Mouse (Mus musculus): ENCODE measurements around the gene 1700013F07Rik.

The 1700013F07Rik gene

GRCm38 (mm10) chr3:108508745-108509474 lies 25.0 kb upstream of the 1700013F07Rik start:
- 0 out of 2 replicates have a peak, but pooled peaks cover 3% of the 10 kb centered on the region for H3K27me3 ChIP-seq (ENCODE audit: insufficient read depth, low read length)
- H3K4me1 ChIP-seq (replicated peaks; ENCODE audit: low read depth, low read length) = peaks cover 48% of the 10 kb centered on the region
- no peaks in the 10 kb centered on the region for H3K36me3 ChIP-seq (ENCODE audit: insufficient read depth, low read length)
- TF ChIP-seq NANOG (IDR thresholded peaks at IDR 0.05; ENCODE audit: borderline replicate concordance, low read length) = no peak
- TF ChIP-seq CTCF (conservative IDR thresholded peaks at IDR 0.05; ENCODE audit: low read length) = no peak
- no peak for TF ChIP-seq POU5F1 (IDR thresholded peaks at IDR 0.05; ENCODE audit: borderline replicate concordance, low read length)
- H3K4me3 ChIP-seq (replicated peaks; ENCODE audit: low read length) = no peak overlapping the region
- H3K9me3 ChIP-seq (ENCODE audit: low read length) = no peaks in the 10 kb centered on the region

DNA sequence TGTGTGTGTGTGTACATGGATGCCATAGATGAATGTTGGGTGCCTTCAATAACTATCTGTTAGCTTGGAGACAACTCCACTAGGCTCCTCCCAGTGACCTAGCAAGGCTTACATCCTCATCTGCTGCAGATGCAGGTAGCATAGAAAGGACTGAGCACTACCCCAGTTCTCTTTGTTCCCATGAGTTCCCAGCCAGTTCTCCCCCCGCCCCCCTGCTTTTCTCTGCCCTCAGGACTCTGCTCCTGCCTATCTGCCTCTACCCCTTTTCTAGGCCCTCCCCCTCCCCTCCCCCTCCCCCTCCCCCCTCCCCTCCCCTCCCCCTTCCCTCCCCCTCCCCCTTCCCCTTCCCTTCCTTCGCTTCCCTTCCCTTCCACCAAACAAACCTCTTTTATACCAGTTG lies 23.8 kb upstream of the 1700013F07Rik start:
- Histone ChIP-seq H3K9me3 (ENCODE audit: low read length) (no peaks in the 10 kb centered on the region), H3K27me3 (ENCODE audit: insufficient read depth, low read length) (no peaks in the 10 kb centered on the region)
- no peak for TF ChIP-seq POU5F1 (IDR thresholded peaks at IDR 0.05; ENCODE audit: borderline replicate concordance, low read length)
- no peak for TF ChIP-seq CTCF (conservative IDR thresholded peaks at IDR 0.05; ENCODE audit: low read length)
- no peak for TF ChIP-seq NANOG (IDR thresholded peaks at IDR 0.05; ENCODE audit: borderline replicate concordance, low read length)

GRCm38 (mm10) chr3:108510716-108511483 lies 23.1 kb upstream of the 1700013F07Rik start:
- Histone ChIP-seq H3K4me3 (replicated peaks; ENCODE audit: low read length) (no peak overlapping the region), H3K9me3 (ENCODE audit: low read length) (no peaks in the 10 kb centered on the region), H3K4me1 (replicated peaks; ENCODE audit: low read depth, low read length) (peaks cover 48% of the 10 kb centered on the region), H3K27me3 (ENCODE audit: insufficient read depth, low read length) (no peaks in the 10 kb centered on the region), H3K36me3 (ENCODE audit: insufficient read depth, low read length) (no peaks in the 10 kb centered on the region)
- no peak for TF ChIP-seq POU5F1 (IDR thresholded peaks at IDR 0.05; ENCODE audit: borderline replicate concordance, low read length)
- TF ChIP-seq CTCF (conservative IDR thresholded peaks at IDR 0.05; ENCODE audit: low read length) = no peak
- TF ChIP-seq NANOG (IDR thresholded peaks at IDR 0.05; ENCODE audit: borderline replicate concordance, low read length) = 0 out of 2 replicates have a peak, but pooled peaks have one; percentile 24

More for the DNA sequence above, 23.8 kb upstream of the 1700013F07Rik start:
- Histone ChIP-seq H3K4me3 (replicated peaks; ENCODE audit: low read length) (no peak overlapping the region), H3K4me1 (replicated peaks; ENCODE audit: low read depth, low read length) (peaks cover 48% of the 10 kb centered on the region), H3K36me3 (ENCODE audit: insufficient read depth, low read length) (no peaks in the 10 kb centered on the region)

GRCm38 (mm10) chr3:108513465-108513864 lies 20.5 kb upstream of the 1700013F07Rik start:
- Histone ChIP-seq H3K27me3 (ENCODE audit: insufficient read depth, low read length) (no peaks in the 10 kb centered on the region), H3K4me1 (replicated peaks; ENCODE audit: low read depth, low read length) (peaks cover 44% of the 10 kb centered on the region), H3K9me3 (ENCODE audit: low read length) (no peaks in the 10 kb centered on the region), H3K36me3 (ENCODE audit: insufficient read depth, low read length) (no peaks in the 10 kb centered on the region), H3K4me3 (replicated peaks; ENCODE audit: low read length) (no peak overlapping the region)
- no peak for TF ChIP-seq CTCF (conservative IDR thresholded peaks at IDR 0.05; ENCODE audit: low read length)
- TF ChIP-seq NANOG (IDR thresholded peaks at IDR 0.05; ENCODE audit: borderline replicate concordance, low read length) = peak; percentile 62; the same call in 1 of the 2 replicates
- no peak for TF ChIP-seq POU5F1 (IDR thresholded peaks at IDR 0.05; ENCODE audit: borderline replicate concordance, low read length)

DNA sequence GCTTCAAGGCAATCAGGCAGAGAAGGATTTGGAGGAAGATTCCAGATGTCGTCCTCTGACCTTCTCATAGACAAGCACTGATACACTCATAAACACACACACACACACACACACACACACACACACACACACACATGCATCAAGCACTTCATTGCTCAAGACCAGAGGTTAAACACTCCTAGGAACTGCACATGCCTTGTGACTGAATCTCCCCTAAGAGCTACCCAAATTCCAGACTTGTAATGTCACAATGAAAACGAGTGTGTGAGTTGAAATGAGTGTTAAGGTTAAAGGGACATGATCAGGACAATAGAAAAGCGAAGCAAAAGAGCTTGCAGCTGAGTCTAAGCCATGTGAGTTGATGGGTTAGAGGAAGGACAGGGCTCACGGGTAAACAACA lies 15.7 kb upstream of the 1700013F07Rik start:
- Histone ChIP-seq H3K4me3 (replicated peaks; ENCODE audit: low read length) (no peak overlapping the region), H3K9me3 (ENCODE audit: low read length) (no peaks in the 10 kb centered on the region), H3K36me3 (ENCODE audit: insufficient read depth, low read length) (no peaks in the 10 kb centered on the region), H3K27me3 (ENCODE audit: insufficient read depth, low read length) (no peaks in the 10 kb centered on the region; the same call in 1 of the 2 replicates), H3K4me1 (replicated peaks; ENCODE audit: low read depth, low read length) (peaks cover 5% of the 10 kb centered on the region)
- TF ChIP-seq POU5F1 (IDR thresholded peaks at IDR 0.05; ENCODE audit: borderline replicate concordance, low read length) (no peak), NANOG (IDR thresholded peaks at IDR 0.05; ENCODE audit: borderline replicate concordance, low read length) (no peak), CTCF (conservative IDR thresholded peaks at IDR 0.05; ENCODE audit: low read length) (no peak)

GRCm38 (mm10) chr3:108523415-108523814 lies 10.5 kb upstream of the 1700013F07Rik start:
- no peak overlapping the region for H3K4me3 ChIP-seq (replicated peaks; ENCODE audit: low read length)
- TF ChIP-seq NANOG (IDR thresholded peaks at IDR 0.05; ENCODE audit: borderline replicate concordance, low read length) (no peak), CTCF (conservative IDR thresholded peaks at IDR 0.05; ENCODE audit: low read length) (no peak), POU5F1 (IDR thresholded peaks at IDR 0.05; ENCODE audit: borderline replicate concordance, low read length) (no peak)
- no peaks in the 10 kb centered on the region for H3K9me3 ChIP-seq (ENCODE audit: low read length)
- H3K4me1 ChIP-seq (replicated peaks; ENCODE audit: low read depth, low read length) = no peaks in the 10 kb centered on the region
- no peaks in the 10 kb centered on the region; the same call in 1 of the 2 replicates for H3K27me3 ChIP-seq (ENCODE audit: insufficient read depth, low read length)
- H3K36me3 ChIP-seq (ENCODE audit: insufficient read depth, low read length) = no peaks in the 10 kb centered on the region

GRCm38 (mm10) chr3:108528489-108528888 lies 5.5 kb upstream of the 1700013F07Rik start:
- no peaks in the 10 kb centered on the region for H3K36me3 ChIP-seq (ENCODE audit: insufficient read depth, low read length)
- H3K9me3 ChIP-seq (ENCODE audit: low read length) = no peaks in the 10 kb centered on the region
- no peak overlapping the region for H3K4me3 ChIP-seq (replicated peaks; ENCODE audit: low read length)
- TF ChIP-seq POU5F1 (IDR thresholded peaks at IDR 0.05; ENCODE audit: borderline replicate concordance, low read length) (no peak), NANOG (IDR thresholded peaks at IDR 0.05; ENCODE audit: borderline replicate concordance, low read length) (no peak), CTCF (conservative IDR thresholded peaks at IDR 0.05; ENCODE audit: low read length) (peak; percentile 54)
- no peaks in the 10 kb centered on the region for H3K4me1 ChIP-seq (replicated peaks; ENCODE audit: low read depth, low read length)
- peaks cover 6% of the 10 kb centered on the region; the same call in 1 of the 2 replicates for H3K27me3 ChIP-seq (ENCODE audit: insufficient read depth, low read length)

- Histone ChIP-seq H3K9me3 (ENCODE audit: low read length) (no peaks in the 10 kb centered on the region), H3K4me3 (replicated peaks; ENCODE audit: low read length) (no peak overlapping the region), H3K4me1 (replicated peaks; ENCODE audit: low read depth, low read length) (peaks cover 11% of the 10 kb centered on the region), H3K36me3 (ENCODE audit: insufficient read depth, low read length) (no peaks in the 10 kb centered on the region), H3K27me3 (ENCODE audit: insufficient read depth, low read length) (peaks cover 31% of the 10 kb centered on the region)
- TF ChIP-seq NANOG (IDR thresholded peaks at IDR 0.05; ENCODE audit: borderline replicate concordance, low read length) (no peak), POU5F1 (IDR thresholded peaks at IDR 0.05; ENCODE audit: borderline replicate concordance, low read length) (no peak), CTCF (conservative IDR thresholded peaks at IDR 0.05; ENCODE audit: low read length) (no peak)
These were observed 650 bp upstream of the 1700013F07Rik start for GRCm38 (mm10) chr3:108533114-108533885.

All from E14TG2a.4 (cell line).